Mouse (Mus musculus) cerebellum, adult 2 months (tissue): ENCODE measurements around the gene Zfp638.

Source experiments
- CTCF ChIP-seq: fragments of 200-500 bp; IDR thresholded peaks from 2 replicates; pipeline ENCODE4 v1.5.1; 2011; ENCODE audit warnings: low read depth, mild to moderate bottlenecking, control low read depth, low read length, moderate library complexity, borderline replicate concordance; ENCODE audit not compliant: insufficient read depth
- POLR2A ChIP-seq: fragments of 200-500 bp; IDR thresholded peaks from 2 replicates; pipeline ENCODE4 v1.6.1; 2011; ENCODE audit warnings: low read length, control low read depth, borderline replicate concordance; ENCODE audit not compliant: insufficient read depth

- TF ChIP-seq CTCF = no peak
- TF ChIP-seq POLR2A = 0 out of 2 replicates have a peak, but pooled peaks have one; percentile 16
Observed at GRCm38 (mm10) chr6:83866954-83867597, at the start of gene Zfp638.
